Mouse (Mus musculus) liver, embryonic 14.5 days (tissue): ENCODE results near the gene Map4k5.

ENCODE experiments used
- CTCF ChIP-seq: IDR thresholded peaks from 2 replicates; pipeline ENCODE4 v1.5.1; 2016; ENCODE audit warnings: antibody characterized with exemption, low read depth, control low read depth
- EP300 ChIP-seq: IDR thresholded peaks from 2 replicates; pipeline ENCODE4 v1.6.1; 2016; ENCODE audit warnings: antibody characterized with exemption, low read depth

- TF ChIP-seq CTCF (no peak), EP300 (no peak)
Measured at GRCm38 (mm10) chr12:69781480-69781879, 111.5 kb downstream of the Map4k5 start.
